Mouse (Mus musculus): ENCODE results near the gene Cacna1d.
A peak's percentile ranks its signal among the peaks of the same experiment; 100 is the strongest.

The Cacna1d gene

GRCm38 (mm10) chr14:30168387-30168786, 322.9 kb downstream of the Cacna1d start:
- no peak for DNase-seq (ENCODE audit: low spot score)

GRCm38 (mm10) chr14:30167606-30168005, 323.6 kb downstream of the Cacna1d start:
- no peak for DNase-seq (ENCODE audit: low spot score)

GRCm38 (mm10) chr14:30166036-30166435, 325.2 kb downstream of the Cacna1d start:
- DNase-seq (ENCODE audit: low spot score): no peak

- DNase-seq (ENCODE audit: low spot score): no peak
Measured at GRCm38 (mm10) chr14:30163733-30164708, 327.2 kb downstream of the Cacna1d start.

- DNase-seq (ENCODE audit: low spot score): no peak
Measured at GRCm38 (mm10) chr14:30147774-30148173, 343.5 kb downstream of the Cacna1d start.

- DNase-seq (ENCODE audit: low spot score): no peak
Measured at GRCm38 (mm10) chr14:30138379-30138964, 352.8 kb downstream of the Cacna1d start.

GRCm38 (mm10) chr14:30137961-30138360, 353.3 kb downstream of the Cacna1d start:
- DNase-seq (ENCODE audit: low spot score): no peak

- DNase-seq (ENCODE audit: low spot score): peak; percentile 86
Measured at GRCm38 (mm10) chr14:30136965-30137364, 354.3 kb downstream of the Cacna1d start.

GRCm38 (mm10) chr14:30135351-30135750, 355.9 kb downstream of the Cacna1d start:
- DNase-seq (ENCODE audit: low spot score): no peak

- no peak for DNase-seq (ENCODE audit: low spot score)
Measured at GRCm38 (mm10) chr14:30133684-30134083, 357.6 kb downstream of the Cacna1d start.

GRCm38 (mm10) chr14:30131256-30131655, 360.0 kb downstream of the Cacna1d start:
- no peak for DNase-seq (ENCODE audit: low spot score)

GRCm38 (mm10) chr14:30130092-30130491, 361.2 kb downstream of the Cacna1d start:
- no peak for DNase-seq (ENCODE audit: low spot score)

- DNase-seq (ENCODE audit: low spot score): peak; percentile 25
Measured at GRCm38 (mm10) chr14:30129378-30129777, 361.9 kb downstream of the Cacna1d start.

GRCm38 (mm10) chr14:30124951-30125690, 366.1 kb downstream of the Cacna1d start:
- no peak for DNase-seq (ENCODE audit: low spot score)

GRCm38 (mm10) chr14:30120023-30120422, 371.2 kb downstream of the Cacna1d start:
- no peak for DNase-seq (ENCODE audit: low spot score)

- no peak for DNase-seq (ENCODE audit: low spot score)
Measured at GRCm38 (mm10) chr14:30113392-30114108, 377.7 kb downstream of the Cacna1d start.

- DNase-seq (ENCODE audit: low spot score): no peak
Measured at GRCm38 (mm10) chr14:30109079-30109478, 382.2 kb downstream of the Cacna1d start.

- no peak for DNase-seq (ENCODE audit: low spot score)
Measured at GRCm38 (mm10) chr14:30106550-30106949, 384.7 kb downstream of the Cacna1d start.

- DNase-seq (ENCODE audit: low spot score): no peak
Measured at GRCm38 (mm10) chr14:30105551-30105950, 385.7 kb downstream of the Cacna1d start.

- no peak for DNase-seq (ENCODE audit: low spot score)
Measured at GRCm38 (mm10) chr14:30103946-30104536, 387.2 kb downstream of the Cacna1d start.

GRCm38 (mm10) chr14:30097239-30097638, 394.0 kb downstream of the Cacna1d start:
- DNase-seq (ENCODE audit: low spot score): no peak

Data from ovary, postnatal 14 days (tissue).